In the genomic region with DNA sequence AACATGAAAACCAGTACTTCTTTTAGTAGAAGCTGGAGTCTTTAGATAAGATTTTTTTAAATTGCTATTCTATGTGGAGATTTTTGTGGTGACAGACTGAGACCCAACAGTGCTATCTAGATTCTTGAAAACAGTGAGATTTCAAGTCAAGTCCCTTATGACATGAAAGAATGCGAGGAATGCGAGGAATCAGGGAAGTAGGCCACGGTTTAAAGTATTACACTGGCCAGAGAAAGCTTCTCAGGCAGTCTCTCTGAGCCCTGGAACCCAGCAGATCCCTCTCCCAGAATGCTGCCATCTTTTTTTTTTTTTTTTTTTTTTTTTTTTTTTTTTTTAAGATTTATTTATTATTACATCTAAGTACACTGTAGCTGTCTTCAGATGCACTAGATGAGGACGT, we compare ENCODE assay signal across 14 mouse cellular contexts. TPM values are rescaled to one million over a fixed set of nuclear protein-coding genes. Genes with fewer than 3 reads are reported as not detected.
A peak's percentile ranks its signal among the peaks of the same experiment; 100 is the strongest.
DNase-seq lines count a peak whose midpoint lies in the region; ATAC-seq and TF ChIP-seq lines count a peak whose summit lies in the region.
"Had no signal": no experiment of that assay in that cellular context is flagged by ENCODE, and none has a peak within 500 bp of the region (broad histone marks: within the 10 kb centered on the region; RNA-seq: fewer than 3 reads in every experiment).

No protein-coding gene starts in this region.

- 49% methylated on average over 4 of the region's 4 CpGs for WGBS in embryonic facial prominence, embryonic 11.5 days
- 55% methylated on average over 4 of the region's 4 CpGs for WGBS in embryonic facial prominence, embryonic 10.5 days
- 71% methylated on average over 4 of the region's 4 CpGs for WGBS in liver, adult 2 months
- WGBS in liver, embryonic 12.5 days (ENCODE audit: insufficient replicate concordance) = 56% methylated on average over 4 of the region's 4 CpGs
- 62% methylated on average over 4 of the region's 4 CpGs for WGBS in forebrain, embryonic 11.5 days

- CTCF ChIA-PET in Patski (lab: Charles Lee) = interaction anchor here (1.0 to 1.6 kb wide), 2 partner anchors 111 to 175 kb away, joined by 3 to 4 read pairs; no protein-coding TSS in a partner anchor

- no peaks in the 10 kb centered on the region for H3K9me3 ChIP-seq in embryonic facial prominence, embryonic 11.5 days (replicated peaks; ENCODE audit: control insufficient read depth, low read length)
- 0 out of 2 replicates have a peak, but pooled peaks cover 3% of the 10 kb centered on the region for H3K9me3 ChIP-seq in embryonic facial prominence, embryonic 10.5 days
- no peaks in the 10 kb centered on the region for H3K9me3 ChIP-seq in liver, embryonic 12.5 days (replicated peaks)
- no peaks in the 10 kb centered on the region for H3K9me3 ChIP-seq in forebrain, embryonic 11.5 days (ENCODE audit: control insufficient read depth, low read length)

- peak; percentile 49 for DNase-seq in embryonic facial prominence, embryonic 11.5 days (ENCODE audit: low spot score)
- DNase-seq in embryonic facial prominence, embryonic 10.5 days (ENCODE audit: low spot score) = no peak
- peak; percentile 3 for DNase-seq in liver, adult 2 months (ENCODE audit: extremely low read depth, low read depth, low spot score)
- DNase-seq in Patski (ENCODE audit: low read depth, low spot score) = no peak
- peak; percentile 28 for DNase-seq in kidney, postnatal 10 days
- DNase-seq in forebrain, embryonic 11.5 days (ENCODE audit: low spot score) = no peak
- no peak for DNase-seq in urinary bladder, postnatal 36 days (ENCODE audit: low spot score in 2 of 2)
- DNase-seq: cerebellum, adult 11 months; layer of hippocampus, adult 9-11 months had no signal

- no peak for ATAC-seq in embryonic facial prominence, embryonic 11.5 days (replicated peaks; ENCODE audit: insufficient number of reproducible peaks, low FRiP score, low TSS enrichment, low read depth)
- no peak for ATAC-seq in liver, embryonic 12.5 days
- peak; percentile 92 for ATAC-seq in Patski
- ATAC-seq in forebrain, embryonic 11.5 days (replicated peaks; ENCODE audit: low FRiP score) = no peak
- ATAC-seq: activated CD4-positive, CD25-positive, alpha-beta regulatory T cell, adult 4 months had no signal

- no peak for TF ChIP-seq CTCF in liver, adult 2 months (IDR thresholded peaks at IDR 0.05; ENCODE audit: low read depth, low read length)
- no peak for TF ChIP-seq CTCF in Patski (IDR thresholded peaks at IDR 0.05)

- no peaks in the 10 kb centered on the region for H3K4me1 ChIP-seq in embryonic facial prominence, embryonic 11.5 days (ENCODE audit: control insufficient read depth, insufficient read depth, low read length)
- no peaks in the 10 kb centered on the region for H3K4me1 ChIP-seq in embryonic facial prominence, embryonic 10.5 days
- no peaks in the 10 kb centered on the region for H3K4me1 ChIP-seq in liver, adult 2 months (ENCODE audit: control insufficient read depth, insufficient read depth, low read length)
- no peaks in the 10 kb centered on the region for H3K4me1 ChIP-seq in liver, embryonic 12.5 days
- H3K4me1 ChIP-seq in forebrain, embryonic 11.5 days (replicated peaks; ENCODE audit: control insufficient read depth, insufficient read depth, low read length) = no peaks in the 10 kb centered on the region

- POLR2A ChIA-PET in Patski (lab: Charles Lee) = interaction anchor here (0.7 kb wide), 1 partner anchor 309 kb away, joined by 4 read pairs; no protein-coding TSS in a partner anchor

- in situ Hi-C loops in Patski (cut with MboI; ENCODE audit: low pct_unique_long_range_greater_than_20kb) = no loop called here

- H3K4me3 ChIP-seq in embryonic facial prominence, embryonic 11.5 days (ENCODE audit: low read depth, low read length) = no peak overlapping the region
- no peak overlapping the region for H3K4me3 ChIP-seq in embryonic facial prominence, embryonic 10.5 days
- H3K4me3 ChIP-seq in liver, adult 2 months (ENCODE audit: insufficient read depth, low read depth, low read length) = no peak overlapping the region
- no peak overlapping the region for H3K4me3 ChIP-seq in liver, embryonic 12.5 days
- H3K4me3 ChIP-seq in forebrain, embryonic 11.5 days (ENCODE audit: low read depth, low read length) = no peak overlapping the region
- H3K4me3 ChIP-seq: myocyte had no signal

- H3K4me2 ChIP-seq in embryonic facial prominence, embryonic 11.5 days (ENCODE audit: low read depth, low read length) = no peak overlapping the region
- no peak overlapping the region for H3K4me2 ChIP-seq in liver, embryonic 12.5 days
- no peak overlapping the region for H3K4me2 ChIP-seq in forebrain, embryonic 11.5 days (ENCODE audit: low read depth, low read length, severe bottlenecking)
- H3K4me2 ChIP-seq: midbrain, embryonic 11.5 days had no signal

- H3K79me2 ChIP-seq in liver, adult 2 months (ENCODE audit: control insufficient read depth, insufficient read depth, low read length) = no peaks in the 10 kb centered on the region

- no peak for TF ChIP-seq POLR2A in liver, adult 2 months (IDR thresholded peaks at IDR 0.05; ENCODE audit: extremely low read depth, insufficient read depth, low read length)

- no peaks in the 10 kb centered on the region for H3K36me3 ChIP-seq in embryonic facial prominence, embryonic 11.5 days (replicated peaks; ENCODE audit: control insufficient read depth, insufficient read depth, low read depth, low read length)
- no peaks in the 10 kb centered on the region for H3K36me3 ChIP-seq in embryonic facial prominence, embryonic 10.5 days (replicated peaks)
- no peaks in the 10 kb centered on the region for H3K36me3 ChIP-seq in liver, adult 2 months (ENCODE audit: control insufficient read depth, insufficient read depth, low read length)
- H3K36me3 ChIP-seq in liver, embryonic 12.5 days = no peaks in the 10 kb centered on the region
- no peaks in the 10 kb centered on the region for H3K36me3 ChIP-seq in forebrain, embryonic 11.5 days (ENCODE audit: control insufficient read depth, insufficient read depth, low read length)

- H3K27ac ChIP-seq in embryonic facial prominence, embryonic 11.5 days (replicated peaks; ENCODE audit: low read depth, low read length) = no peak overlapping the region
- no peak overlapping the region for H3K27ac ChIP-seq in embryonic facial prominence, embryonic 10.5 days (replicated peaks)
- H3K27ac ChIP-seq in liver, adult 2 months (replicated peaks; ENCODE audit: insufficient read depth, low read depth, low read length) = no peak overlapping the region
- H3K27ac ChIP-seq in liver, embryonic 12.5 days = no peak overlapping the region
- no peak overlapping the region for H3K27ac ChIP-seq in forebrain, embryonic 11.5 days (ENCODE audit: low read depth, low read length)
- H3K27ac ChIP-seq: liver, embryonic 14.5 days had no signal

- H3K27me3 ChIP-seq in embryonic facial prominence, embryonic 11.5 days (ENCODE audit: control insufficient read depth, insufficient read depth, low read length) = no peaks in the 10 kb centered on the region
- no peaks in the 10 kb centered on the region for H3K27me3 ChIP-seq in embryonic facial prominence, embryonic 10.5 days (replicated peaks; ENCODE audit: low read depth, poor library complexity, severe bottlenecking)
- no peaks in the 10 kb centered on the region for H3K27me3 ChIP-seq in liver, adult 2 months (ENCODE audit: control insufficient read depth, insufficient read depth, low read length)
- no peaks in the 10 kb centered on the region for H3K27me3 ChIP-seq in liver, embryonic 12.5 days (replicated peaks)
- H3K27me3 ChIP-seq in Patski = no peaks in the 10 kb centered on the region
- no peaks in the 10 kb centered on the region for H3K27me3 ChIP-seq in forebrain, embryonic 11.5 days (ENCODE audit: control insufficient read depth, insufficient read depth, low read length)

- H3K9ac ChIP-seq in embryonic facial prominence, embryonic 11.5 days (replicated peaks; ENCODE audit: low read length) = no peak overlapping the region
- no peak overlapping the region for H3K9ac ChIP-seq in liver, adult 2 months (ENCODE audit: low read depth, low read length)
- H3K9ac ChIP-seq in liver, embryonic 12.5 days = no peak overlapping the region
- no peak overlapping the region for H3K9ac ChIP-seq in forebrain, embryonic 11.5 days (ENCODE audit: low read length)
- H3K9ac ChIP-seq: liver, embryonic 14.5 days had no signal

RNA-seq across cellular contexts. Expression of gene Akap12, which starts 16.2 kb away (rescaled TPM):
- 24.4 and 27.9 TPM in 2 replicates for polyA plus RNA-seq in embryonic facial prominence, embryonic 11.5 days (2014; fragmentation: Nextera tagmentation; extraction: Ambion mirVana)
- polyA plus RNA-seq in embryonic facial prominence, embryonic 10.5 days (2016; fragmentation: Nextera tagmentation; extraction: Ambion mirVana) = 22.1 and 24.3 TPM in 2 replicates
- total RNA-seq in liver, adult 2 months (2014; rRNA removed) = 1.7 and 2.3 TPM in 2 replicates
- polyA plus RNA-seq in liver, adult 2 months (2012; rRNA removed) = 0.37 and 0.57 TPM in 2 replicates
- 7.1 and 7.2 TPM in 2 replicates for polyA plus RNA-seq in liver, embryonic 12.5 days (2016; fragmentation: Nextera tagmentation; extraction: Ambion mirVana)
- 367 TPM for polyA plus RNA-seq in Patski (2021)
- polyA plus RNA-seq in forebrain, embryonic 11.5 days (2014; fragmentation: Nextera tagmentation; extraction: Ambion mirVana) = 39.1 and 43.0 TPM in 2 replicates

Comparison
In these comparisons a context has a peak if more than half of its experiments do, and no peak if none do; other contexts are left out.
1. DNase-seq: peak in embryonic facial prominence, embryonic 11.5 days (single experiment), liver, adult 2 months (single experiment) and kidney, postnatal 10 days (single experiment); none in embryonic facial prominence, embryonic 10.5 days (single experiment), Patski (single experiment), forebrain, embryonic 11.5 days (single experiment) and urinary bladder, postnatal 36 days (0 of 2).